Mouse (Mus musculus) bone marrow, adult 2 months (tissue): ENCODE data around the gene Ptrh2. TPM values are rescaled to one million over a fixed set of nuclear protein-coding genes. Genes with fewer than 3 reads are reported as not detected.

Experiments
- H3K27ac ChIP-seq: fragments of 200-500 bp; 2 replicates; pipeline ENCODE4 v1.5.1; 2012; ENCODE audit warnings: low read depth, mild to moderate bottlenecking, control low read depth, inconsistent platforms, low read length; ENCODE audit not compliant: control insufficient read depth, poor library complexity, insufficient read depth
- H3K4me1 ChIP-seq: fragments of 200-500 bp; 2 replicates; pipeline ENCODE4 v1.6.1; 2011; ENCODE audit warnings: low read length; ENCODE audit not compliant: control insufficient read depth, insufficient read depth
- H3K4me3 ChIP-seq: fragments of 200-500 bp; replicated peaks from 2 replicates; pipeline ENCODE3; 2011; ENCODE audit warnings: mild to moderate bottlenecking, low read depth, low read length, control low read depth; ENCODE audit not compliant: control insufficient read depth
- CTCF ChIP-seq: fragments of 200-500 bp; IDR thresholded peaks from 2 replicates; pipeline ENCODE4 v1.5.1; 2011; ENCODE audit warnings: low read length, control low read depth; ENCODE audit not compliant: control insufficient read depth, insufficient read depth
- POLR2A ChIP-seq: fragments of 200-500 bp; IDR thresholded peaks from 2 replicates; pipeline ENCODE4 v1.6.1; 2011; ENCODE audit warnings: low read depth, mild to moderate bottlenecking, control low read depth, low read length, borderline replicate concordance; ENCODE audit not compliant: control insufficient read depth
- WGBS: fragments of 180-500 bp; shearing (Covaris S2); methylation state at CpG from one replicate; pipeline ENCODE4 v1.1.7; 2018; 5-methylcytosine and 5-hydroxymethylcytosine counted together
- polyA plus RNA-seq: library from polyadenylated mRNA; stranded (reverse); fragments of >200 nt; gene quantifications from 2 replicates; pipeline ENCODE4 v1.2.4, GENCODE M21; 2011; ENCODE audit warnings: low replicate concordance; ENCODE audit not compliant: missing spikeins, insufficient read depth, insufficient read length

The Ptrh2 gene
- polyA plus RNA-seq, 1 experiment: 14.3 TPM

GRCm38 (mm10) chr11:86680729-86681128 is 3.1 kb upstream of the Ptrh2 start:
- Histone ChIP-seq H3K4me3 (no peak overlapping the region), H3K27ac (no peak overlapping the region), H3K4me1 (no peaks in the 10 kb centered on the region; the same call in 1 of the 2 replicates)
- 92% methylated on average over 3 of the region's 3 CpGs for WGBS
- TF ChIP-seq CTCF (no peak), POLR2A (no peak)

GRCm38 (mm10) chr11:86681423-86681822 is 2.4 kb upstream of the Ptrh2 start:
- H3K4me3 ChIP-seq: no peak overlapping the region
- no peak for TF ChIP-seq CTCF
- TF ChIP-seq POLR2A: no peak
- no peaks in the 10 kb centered on the region; the same call in 1 of the 2 replicates for H3K4me1 ChIP-seq
- WGBS: 70% methylated on average over 3 of the region's 3 CpGs
- H3K27ac ChIP-seq: no peak overlapping the region

GRCm38 (mm10) chr11:86682861-86683260 is 924 bp upstream of the Ptrh2 start:
- whole genome bisulfite sequencing: 44% methylated on average over 7 of the region's 7 CpGs
- no peak overlapping the region; the same call in 1 of the 2 replicates for H3K27ac ChIP-seq
- no peaks in the 10 kb centered on the region; the same call in 1 of the 2 replicates for H3K4me1 ChIP-seq
- TF ChIP-seq POLR2A: no peak
- no peak for TF ChIP-seq CTCF
- peak overlapping the region; percentile 75 for H3K4me3 ChIP-seq

DNA sequence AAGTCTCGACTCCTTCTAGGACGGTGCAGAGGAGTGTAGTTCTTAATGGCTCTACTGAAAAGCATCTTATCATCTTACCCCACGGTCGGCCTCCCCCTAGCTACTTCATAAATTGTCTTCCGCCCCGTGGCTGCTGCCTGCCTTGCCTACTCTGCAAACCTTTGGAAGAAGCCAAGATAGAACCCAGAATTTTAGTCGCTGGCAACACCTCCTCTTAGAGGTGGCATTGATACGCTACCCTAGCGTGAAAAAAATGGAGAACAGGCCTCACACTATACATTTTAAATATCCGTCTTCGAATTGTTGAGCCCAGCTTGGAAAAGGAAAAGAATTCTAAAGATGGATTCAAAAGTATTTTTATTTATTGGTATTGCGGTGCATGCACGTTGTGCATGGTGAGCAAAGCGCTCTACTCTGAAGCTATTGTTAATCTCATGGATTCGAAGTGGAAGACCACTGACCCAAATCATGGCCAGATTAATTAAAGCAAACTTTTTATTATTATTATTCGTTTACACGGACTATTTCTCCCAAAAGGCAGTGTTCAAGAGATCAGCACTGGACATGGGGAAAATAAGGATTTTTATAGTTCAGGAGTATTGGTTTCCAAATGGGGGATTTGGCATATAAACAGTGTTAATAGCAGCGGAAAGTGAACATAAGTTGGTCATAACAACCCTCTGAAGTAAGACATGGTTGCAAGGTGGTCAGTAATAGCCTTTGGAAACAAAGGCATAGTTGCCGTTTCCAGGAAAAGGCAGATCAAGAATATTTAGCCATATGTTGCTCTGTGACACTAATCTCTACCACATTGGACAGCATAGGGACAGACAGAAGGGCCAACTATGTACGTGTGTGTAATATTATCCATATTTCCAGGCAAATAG is 584 bp downstream of the Ptrh2 start:
- 5% methylated on average over 20 of the region's 20 CpGs for WGBS
- Histone ChIP-seq H3K27ac (peak overlapping the region; percentile 94), H3K4me3 (peak overlapping the region; percentile 75), H3K4me1 (no peaks in the 10 kb centered on the region; the same call in 1 of the 2 replicates)
- TF ChIP-seq POLR2A (no peak), CTCF (no peak)

DNA sequence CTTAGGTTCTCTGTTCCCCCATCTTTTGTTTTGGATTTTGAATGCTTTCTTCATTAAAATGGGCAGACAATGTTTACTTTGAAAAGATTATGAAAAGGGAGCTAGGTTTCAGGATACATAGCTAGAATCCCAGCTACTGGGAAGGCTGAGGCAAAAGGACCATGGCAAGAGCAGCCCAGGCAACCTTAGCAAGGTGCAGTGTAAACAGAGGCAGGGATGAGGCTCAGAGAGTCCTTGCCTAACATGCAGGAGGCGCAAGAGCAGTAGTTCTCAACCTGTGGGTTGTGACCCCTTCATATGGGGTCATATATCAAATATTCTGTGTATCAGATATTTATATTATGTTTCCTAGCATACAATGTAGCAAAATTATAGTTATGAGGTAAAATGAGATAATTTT is 1.6 kb downstream of the Ptrh2 start:
- Histone ChIP-seq H3K4me1 (no peaks in the 10 kb centered on the region; the same call in 1 of the 2 replicates), H3K27ac (no peak overlapping the region), H3K4me3 (no peak overlapping the region)
- TF ChIP-seq POLR2A (no peak), CTCF (no peak)
- 83% methylated on average over 1 of the region's 1 CpGs for WGBS

GRCm38 (mm10) chr11:86690383-86690782 is 6.6 kb downstream of the Ptrh2 start:
- 93% methylated on average over 3 of the region's 3 CpGs for WGBS
- no peak overlapping the region for H3K27ac ChIP-seq
- no peak overlapping the region for H3K4me3 ChIP-seq
- no peaks in the 10 kb centered on the region for H3K4me1 ChIP-seq
- TF ChIP-seq POLR2A (no peak), CTCF (no peak)

GRCm38 (mm10) chr11:86691482-86691881 is 7.7 kb downstream of the Ptrh2 start:
- Histone ChIP-seq H3K4me1 (no peaks in the 10 kb centered on the region), H3K27ac (no peak overlapping the region), H3K4me3 (no peak overlapping the region)
- TF ChIP-seq POLR2A (no peak), CTCF (no peak)
- 91% methylated on average over 3 of the region's 3 CpGs for WGBS

DNA sequence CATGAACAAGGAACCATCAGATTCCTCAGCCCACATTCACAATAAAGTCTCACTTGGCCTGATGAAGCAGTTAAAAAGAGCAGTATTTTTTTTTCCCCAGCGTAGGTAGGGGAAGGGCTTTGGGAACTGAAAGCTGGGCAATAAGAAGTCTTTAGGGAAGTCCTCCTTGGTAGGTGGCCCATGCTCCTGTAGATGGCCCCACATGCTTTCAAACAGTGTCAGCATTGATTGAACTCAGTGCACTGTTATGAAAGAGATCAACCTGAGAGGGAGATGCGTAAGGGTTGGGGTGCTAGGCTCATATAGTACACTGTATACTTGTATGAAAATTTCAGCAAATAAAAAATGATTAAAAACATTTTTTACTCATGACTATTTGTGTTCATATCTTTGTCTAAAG is 8.2 kb downstream of the Ptrh2 start:
- 77% methylated on average over 2 of the region's 2 CpGs for WGBS
- no peak overlapping the region for H3K4me3 ChIP-seq
- no peaks in the 10 kb centered on the region for H3K4me1 ChIP-seq
- TF ChIP-seq CTCF (no peak), POLR2A (no peak)
- H3K27ac ChIP-seq: no peak overlapping the region
